Mouse (Mus musculus): ENCODE results near the gene Cox6b2. TPM values are rescaled to one million over a fixed set of nuclear protein-coding genes. Genes with fewer than 3 reads are reported as not detected.

The Cox6b2 gene
- polyA plus RNA-seq, 1 experiment from 2014 or later: 18.6 TPM

- Histone ChIP-seq H3K27ac (no peak overlapping the region), H3K4me1 (replicated peaks; ENCODE audit: control insufficient read depth, insufficient read depth, low read length) (peaks cover 20% of the 10 kb centered on the region), H3K4me2 (replicated peaks) (no peak overlapping the region), H3K9me3 (ENCODE audit: control insufficient read depth, low read length) (no peaks in the 10 kb centered on the region), H3K4me3 (replicated peaks; ENCODE audit: low read length) (no peak overlapping the region), H3K36me3 (replicated peaks; ENCODE audit: control insufficient read depth, insufficient read depth) (peaks cover 36% of the 10 kb centered on the region), H3K27me3 (ENCODE audit: control insufficient read depth, insufficient read depth, low read length) (no peaks in the 10 kb centered on the region), H3K9ac (no peak overlapping the region)
- DNase-seq (ENCODE audit: low spot score) (no peak), ATAC-seq (ENCODE audit: low FRiP score) (no peak)
- 97% methylated on average over 5 of the region's 6 CpGs for WGBS
Measured at GRCm38 (mm10) chr7:4744886-4745285, 8.0 kb downstream of the Cox6b2 start.

DNA sequence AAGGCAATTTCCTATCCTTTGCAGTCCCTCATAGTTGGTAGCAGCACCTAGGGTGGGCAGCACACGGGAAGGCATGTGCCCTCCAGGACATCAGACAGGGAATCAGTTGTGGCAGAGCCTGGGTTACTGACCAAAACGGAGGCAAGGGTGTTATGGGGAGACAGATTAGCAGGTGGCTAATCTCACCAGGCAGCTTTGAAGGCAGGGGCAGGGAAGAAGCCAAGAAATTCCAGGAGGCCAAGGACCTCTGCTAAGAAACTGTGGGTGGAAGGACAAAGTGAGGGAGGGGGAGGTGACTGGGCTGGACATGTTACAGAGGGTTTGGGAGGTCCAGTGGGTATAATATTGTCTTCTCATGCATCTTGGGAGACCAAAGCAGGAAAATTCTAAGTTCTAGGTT lies 9.5 kb downstream of the Cox6b2 start:
- no peaks in the 10 kb centered on the region for H3K9me3 ChIP-seq (ENCODE audit: control insufficient read depth, low read length)
- ATAC-seq (ENCODE audit: low FRiP score) (no peak), DNase-seq (ENCODE audit: low spot score) (no peak)
- H3K4me2 ChIP-seq (replicated peaks): no peak overlapping the region
- no peak overlapping the region for H3K4me3 ChIP-seq (replicated peaks; ENCODE audit: low read length)
- WGBS: 73% methylated on average over 2 of the region's 2 CpGs
- H3K36me3 ChIP-seq (replicated peaks; ENCODE audit: control insufficient read depth, insufficient read depth): peaks cover 36% of the 10 kb centered on the region
- H3K27me3 ChIP-seq (ENCODE audit: control insufficient read depth, insufficient read depth, low read length): no peaks in the 10 kb centered on the region
- H3K27ac ChIP-seq: no peak overlapping the region
- peaks cover 28% of the 10 kb centered on the region for H3K4me1 ChIP-seq (replicated peaks; ENCODE audit: control insufficient read depth, insufficient read depth, low read length)
- no peak overlapping the region for H3K9ac ChIP-seq

DNA sequence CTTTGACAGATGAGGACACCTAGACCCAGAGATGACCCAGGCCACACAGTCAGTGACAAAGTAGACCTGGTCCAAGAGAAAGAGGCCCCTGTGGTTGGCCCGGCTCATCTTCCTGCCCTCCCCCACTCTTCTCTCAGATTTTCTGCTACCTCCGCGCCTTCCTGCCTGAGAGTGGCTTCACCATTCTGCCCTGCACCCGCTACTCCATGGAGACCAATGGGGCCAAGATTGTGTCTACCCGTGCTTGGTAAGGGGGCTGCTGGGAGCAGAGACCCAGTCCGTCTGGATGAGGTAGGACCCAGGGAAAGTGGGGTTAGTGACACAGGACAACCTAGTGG lies 10.4 kb downstream of the Cox6b2 start:
- Histone ChIP-seq H3K4me3 (replicated peaks; ENCODE audit: low read length) (no peak overlapping the region), H3K27me3 (ENCODE audit: control insufficient read depth, insufficient read depth, low read length) (no peaks in the 10 kb centered on the region), H3K36me3 (replicated peaks; ENCODE audit: control insufficient read depth, insufficient read depth) (peaks cover 36% of the 10 kb centered on the region), H3K4me1 (replicated peaks; ENCODE audit: control insufficient read depth, insufficient read depth, low read length) (peaks cover 29% of the 10 kb centered on the region), H3K27ac (no peak overlapping the region), H3K4me2 (replicated peaks) (peak overlapping the region; percentile 4; the same call in 1 of the 2 replicates), H3K9me3 (ENCODE audit: control insufficient read depth, low read length) (no peaks in the 10 kb centered on the region), H3K9ac (0 out of 2 replicates have a peak overlapping the region, but pooled peaks have one; percentile 88)
- DNase-seq (ENCODE audit: low spot score) (no peak), ATAC-seq (ENCODE audit: low FRiP score) (no peak)
- WGBS: 83% methylated on average over 6 of the region's 6 CpGs

- DNase-seq (ENCODE audit: low spot score) (no peak), ATAC-seq (ENCODE audit: low FRiP score) (no peak)
- Histone ChIP-seq H3K27me3 (ENCODE audit: control insufficient read depth, insufficient read depth, low read length) (no peaks in the 10 kb centered on the region), H3K36me3 (replicated peaks; ENCODE audit: control insufficient read depth, insufficient read depth) (peaks cover 31% of the 10 kb centered on the region), H3K4me2 (replicated peaks) (peak overlapping the region; percentile 72), H3K9me3 (ENCODE audit: control insufficient read depth, low read length) (no peaks in the 10 kb centered on the region), H3K9ac (peak overlapping the region; percentile 88), H3K4me1 (replicated peaks; ENCODE audit: control insufficient read depth, insufficient read depth, low read length) (peaks cover 29% of the 10 kb centered on the region), H3K27ac (peak overlapping the region; percentile 94), H3K4me3 (replicated peaks; ENCODE audit: low read length) (peak overlapping the region; percentile 71)
- WGBS: 81% methylated on average over 21 of the region's 21 CpGs
Measured at GRCm38 (mm10) chr7:4741672-4742481, 11.0 kb downstream of the Cox6b2 start.

- Histone ChIP-seq H3K9ac (peak overlapping the region; percentile 88), H3K27ac (peak overlapping the region; percentile 94), H3K27me3 (ENCODE audit: control insufficient read depth, insufficient read depth, low read length) (no peaks in the 10 kb centered on the region), H3K4me1 (replicated peaks; ENCODE audit: control insufficient read depth, insufficient read depth, low read length) (peaks cover 29% of the 10 kb centered on the region), H3K36me3 (replicated peaks; ENCODE audit: control insufficient read depth, insufficient read depth) (peaks cover 23% of the 10 kb centered on the region), H3K9me3 (ENCODE audit: control insufficient read depth, low read length) (no peaks in the 10 kb centered on the region), H3K4me2 (replicated peaks) (peak overlapping the region; percentile 72), H3K4me3 (replicated peaks; ENCODE audit: low read length) (peak overlapping the region; percentile 71)
- WGBS: 3% methylated on average over 4 of the region's 4 CpGs
- DNase-seq (ENCODE audit: low spot score) (no peak), ATAC-seq (ENCODE audit: low FRiP score) (no peak)
Measured at GRCm38 (mm10) chr7:4741151-4741550, 11.7 kb downstream of the Cox6b2 start.

- under 1% methylated on average over 13 of the region's 14 CpGs for WGBS
- no peak for DNase-seq (ENCODE audit: low spot score)
- Histone ChIP-seq H3K4me3 (replicated peaks; ENCODE audit: low read length) (peak overlapping the region; percentile 71), H3K27me3 (ENCODE audit: control insufficient read depth, insufficient read depth, low read length) (no peaks in the 10 kb centered on the region), H3K36me3 (replicated peaks; ENCODE audit: control insufficient read depth, insufficient read depth) (peaks cover 15% of the 10 kb centered on the region; the same call in 1 of the 2 replicates), H3K4me2 (replicated peaks) (peak overlapping the region; percentile 72), H3K4me1 (replicated peaks; ENCODE audit: control insufficient read depth, insufficient read depth, low read length) (peaks cover 29% of the 10 kb centered on the region), H3K27ac (peak overlapping the region; percentile 94), H3K9me3 (ENCODE audit: control insufficient read depth, low read length) (no peaks in the 10 kb centered on the region), H3K9ac (peak overlapping the region; percentile 88)
- no peak; the same call in 1 of the 2 replicates for ATAC-seq (ENCODE audit: low FRiP score)
Measured at GRCm38 (mm10) chr7:4740309-4740727, 12.6 kb downstream of the Cox6b2 start.

DNA sequence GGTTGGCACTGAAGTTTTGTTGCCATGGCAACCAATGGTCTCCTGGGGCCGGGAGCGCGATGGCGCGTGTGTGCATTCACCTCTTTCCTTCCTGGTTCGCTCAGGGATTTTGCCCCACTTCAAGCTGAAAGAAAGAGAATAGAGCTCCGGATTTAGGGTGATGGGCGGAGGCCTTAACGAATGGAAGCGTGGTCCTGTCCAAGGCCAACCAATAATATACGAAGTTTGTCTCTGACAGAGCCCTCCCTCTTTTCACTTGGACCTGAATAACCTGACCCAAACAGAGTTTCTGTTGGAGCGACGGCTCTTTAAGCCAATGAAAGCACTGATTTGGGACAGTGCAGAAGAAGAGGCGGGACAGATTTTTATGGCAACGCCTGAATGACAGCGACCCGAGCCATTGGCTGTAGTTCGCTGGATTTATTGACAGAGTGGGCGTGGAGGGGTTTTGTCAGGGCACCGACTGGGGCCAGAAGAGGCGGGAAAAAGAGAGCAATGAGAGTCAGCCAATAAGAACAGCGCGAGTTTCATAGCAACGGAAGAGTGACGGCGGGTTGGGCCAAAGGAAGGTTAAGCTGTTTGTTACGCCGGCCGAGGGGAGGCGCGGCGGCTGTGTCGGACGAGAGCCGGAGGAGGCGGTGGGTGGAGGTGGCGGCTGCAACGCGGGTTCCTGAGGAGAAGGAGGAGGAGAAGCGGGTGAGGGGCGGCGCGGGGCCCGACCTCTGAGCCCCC lies 13.2 kb downstream of the Cox6b2 start, which contains the start of gene Kmt5c:
Gene Kmt5c, plus strand, starts transcription at position 572 of the 732 bp plus-strand sequence.
- Histone ChIP-seq H3K4me3 (replicated peaks; ENCODE audit: low read length) (peak within 1 kb of the TSS; percentile 71), H3K4me2 (replicated peaks) (peak within 1 kb of the TSS; percentile 72), H3K9me3 (ENCODE audit: control insufficient read depth, low read length) (no peaks in the 10 kb centered on the region), H3K9ac (peak within 1 kb of the TSS; percentile 88), H3K27ac (peak within 1 kb of the TSS; percentile 94), H3K36me3 (replicated peaks; ENCODE audit: control insufficient read depth, insufficient read depth) (peaks cover 12% of the 10 kb centered on the region; the same call in 1 of the 2 replicates), H3K27me3 (ENCODE audit: control insufficient read depth, insufficient read depth, low read length) (no peaks in the 10 kb centered on the region), H3K4me1 (replicated peaks; ENCODE audit: control insufficient read depth, insufficient read depth, low read length) (peaks cover 29% of the 10 kb centered on the region)
- DNase-seq (ENCODE audit: low spot score) (peak; percentile 98), ATAC-seq (ENCODE audit: low FRiP score) (peak; percentile 97)
- under 1% methylated on average over 37 of the region's 44 CpGs for WGBS

DNA sequence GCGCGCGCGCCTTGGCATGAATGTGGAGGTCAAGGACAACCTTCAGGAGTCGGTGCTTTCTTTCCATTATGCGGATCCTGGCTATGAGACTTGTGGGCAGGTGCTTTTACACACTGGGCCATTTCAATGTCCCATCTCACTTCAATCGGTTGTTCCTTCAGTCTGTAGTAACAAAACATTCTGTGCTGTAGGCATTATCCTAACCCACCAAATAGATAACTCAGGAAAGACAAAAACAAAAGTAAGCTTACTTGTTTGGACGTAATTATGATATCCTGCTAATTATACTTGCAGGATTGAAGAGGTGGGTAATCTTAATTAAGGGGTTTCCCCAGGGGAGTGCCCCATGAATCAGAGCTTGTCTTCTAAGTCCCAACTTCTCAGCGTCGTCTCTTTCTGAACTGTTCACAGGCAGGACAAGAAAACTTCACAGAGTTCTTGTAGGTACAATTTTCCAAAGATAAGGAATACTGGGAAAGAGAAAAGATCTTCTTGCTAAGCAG lies 13.8 kb downstream of the Cox6b2 start:
- no peak overlapping the region; the same call in 1 of the 2 replicates for H3K9ac ChIP-seq
- peak overlapping the region; percentile 68 for H3K27ac ChIP-seq
- H3K9me3 ChIP-seq (ENCODE audit: control insufficient read depth, low read length): no peaks in the 10 kb centered on the region
- peaks cover 29% of the 10 kb centered on the region for H3K4me1 ChIP-seq (replicated peaks; ENCODE audit: control insufficient read depth, insufficient read depth, low read length)
- H3K36me3 ChIP-seq (replicated peaks; ENCODE audit: control insufficient read depth, insufficient read depth): 0 out of 2 replicates have a peak, but pooled peaks cover 6% of the 10 kb centered on the region
- 37% methylated on average over 10 of the region's 10 CpGs for WGBS
- ATAC-seq (ENCODE audit: low FRiP score) (no peak), DNase-seq (ENCODE audit: low spot score) (no peak)
- no peaks in the 10 kb centered on the region for H3K27me3 ChIP-seq (ENCODE audit: control insufficient read depth, insufficient read depth, low read length)
- peak overlapping the region; percentile 54 for H3K4me2 ChIP-seq (replicated peaks)
- H3K4me3 ChIP-seq (replicated peaks; ENCODE audit: low read length): peak overlapping the region; percentile 22

DNA sequence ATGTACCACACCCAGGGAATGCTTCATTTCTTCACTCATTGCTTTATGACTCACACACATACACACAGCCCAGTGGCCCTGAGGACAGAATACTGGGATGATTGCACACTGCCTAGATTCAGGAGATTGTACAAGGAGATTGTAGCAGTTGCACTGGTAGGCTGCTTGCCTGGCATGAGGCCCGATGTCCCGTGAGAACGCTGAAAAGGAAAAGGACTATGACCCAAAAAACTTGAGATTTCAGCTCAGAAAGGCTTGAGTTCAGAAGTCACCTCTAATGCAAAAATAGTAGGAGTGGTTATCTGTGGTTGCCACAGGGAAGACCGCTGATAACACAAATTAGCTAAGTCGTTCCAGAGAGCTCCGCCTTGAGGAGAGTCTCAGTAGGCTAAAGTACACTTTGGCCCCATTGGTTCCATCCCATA lies 19.9 kb downstream of the Cox6b2 start:
- no peaks in the 10 kb centered on the region for H3K36me3 ChIP-seq (replicated peaks; ENCODE audit: control insufficient read depth, insufficient read depth)
- no peak overlapping the region for H3K4me3 ChIP-seq (replicated peaks; ENCODE audit: low read length)
- H3K27ac ChIP-seq: no peak overlapping the region
- H3K9me3 ChIP-seq (ENCODE audit: control insufficient read depth, low read length): no peaks in the 10 kb centered on the region
- 74% methylated on average over 6 of the region's 6 CpGs for WGBS
- DNase-seq (ENCODE audit: low spot score) (no peak), ATAC-seq (ENCODE audit: low FRiP score) (no peak)
- H3K9ac ChIP-seq: no peak overlapping the region
- H3K27me3 ChIP-seq (ENCODE audit: control insufficient read depth, insufficient read depth, low read length): no peaks in the 10 kb centered on the region
- H3K4me2 ChIP-seq (replicated peaks): no peak overlapping the region
- H3K4me1 ChIP-seq (replicated peaks; ENCODE audit: control insufficient read depth, insufficient read depth, low read length): no peaks in the 10 kb centered on the region
